ENCODE assay signal across 8 mouse cellular contexts in the genomic region with DNA sequence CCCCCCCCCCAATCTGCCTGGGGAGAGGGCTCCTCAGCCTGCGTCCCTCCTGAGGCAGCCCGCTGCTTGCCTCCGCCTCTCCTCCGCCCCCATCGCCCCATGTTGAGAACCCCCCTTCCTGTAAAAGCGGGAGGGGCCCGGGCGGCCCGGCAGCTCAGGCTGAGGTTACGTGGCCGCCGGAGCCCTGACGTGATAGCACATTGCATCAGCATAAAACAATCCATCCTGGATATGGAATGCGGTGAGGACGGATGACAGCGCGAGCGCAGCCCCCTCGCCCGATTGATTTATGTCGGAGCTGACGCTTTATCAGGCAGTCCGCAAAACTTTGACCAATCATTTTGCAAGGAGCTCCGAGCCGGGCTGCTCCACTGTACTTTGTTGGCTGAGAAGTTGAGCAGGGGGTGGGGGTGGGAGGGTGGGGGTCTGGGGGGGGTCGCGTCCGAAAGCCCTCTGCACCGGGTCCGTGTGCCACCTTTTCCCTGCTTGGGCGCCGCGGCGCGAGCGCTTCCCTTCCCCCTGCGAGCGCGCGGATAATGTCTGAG. TPM values are rescaled to one million over a fixed set of nuclear protein-coding genes. Genes with fewer than 3 reads are reported as not detected.
DNase-seq lines count a peak whose midpoint lies in the region; ATAC-seq and TF ChIP-seq lines count a peak whose summit lies in the region.

A gene (plus strand): TSS at position 462 of the 545 bp plus-strand sequence.

- peak within 1 kb of the TSS; percentile 62 for H3K27ac ChIP-seq in intestine, embryonic 15.5 days
- no peak within 1 kb of the TSS for H3K27ac ChIP-seq in midbrain, postnatal 0 days (ENCODE audit: low read depth, low read length)

- H3K4me2 ChIP-seq in intestine, embryonic 15.5 days (replicated peaks), result peak within 1 kb of the TSS; percentile 71
- peak within 1 kb of the TSS; percentile 4; the same call in 1 of the 2 replicates for H3K4me2 ChIP-seq in midbrain, postnatal 0 days (ENCODE audit: low read depth, low read length, poor library complexity, severe bottlenecking)

- peak within 1 kb of the TSS; percentile 40 for H3K4me3 ChIP-seq in intestine, embryonic 15.5 days (replicated peaks)
- no peak within 1 kb of the TSS for H3K4me3 ChIP-seq in midbrain, postnatal 0 days (ENCODE audit: low read depth, low read length)

- H3K36me3 ChIP-seq in intestine, embryonic 15.5 days, result no peaks in the 10 kb centered on the region
- no peaks in the 10 kb centered on the region for H3K36me3 ChIP-seq in midbrain, postnatal 0 days (ENCODE audit: insufficient read depth, low read length)

- no peaks in the 10 kb centered on the region for H3K9me3 ChIP-seq in intestine, embryonic 15.5 days
- H3K9me3 ChIP-seq in midbrain, postnatal 0 days (ENCODE audit: low read length), result no peaks in the 10 kb centered on the region

- peak; percentile 88 for DNase-seq in heart, adult 11 months
- no peak for DNase-seq in heart, postnatal 4 days
- DNase-seq in adrenal gland, adult (ENCODE audit: inconsistent age in 2 of 2, low spot score in 1 of 2), result peak; percentile 97
- DNase-seq in midbrain, postnatal 0 days (ENCODE audit: low spot score), result no peak
- DNase-seq in thymus, postnatal 25 days, result no peak
- no peak for DNase-seq in gastrocnemius, postnatal 10 days
- no peak for DNase-seq in layer of hippocampus, adult 9-11 months

- peaks cover 94% of the 10 kb centered on the region for H3K27me3 ChIP-seq in intestine, embryonic 15.5 days (replicated peaks)
- peaks cover 97% of the 10 kb centered on the region for H3K27me3 ChIP-seq in midbrain, postnatal 0 days (ENCODE audit: insufficient read depth, low read length)

- no peak for TF ChIP-seq CTCF in midbrain, postnatal 0 days (IDR thresholded peaks at IDR 0.05)

- H3K4me1 ChIP-seq in intestine, embryonic 15.5 days (replicated peaks), result peaks cover 22% of the 10 kb centered on the region
- no peaks in the 10 kb centered on the region for H3K4me1 ChIP-seq in midbrain, postnatal 0 days (ENCODE audit: insufficient read depth, low read length)

- WGBS in intestine, embryonic 15.5 days, result under 1% methylated on average over 37 of the region's 40 CpGs
- WGBS in midbrain, postnatal 0 days, result under 1% methylated on average over 35 of the region's 40 CpGs

- peak within 1 kb of the TSS; percentile 37; the same call in 1 of the 2 replicates for H3K9ac ChIP-seq in intestine, embryonic 15.5 days
- H3K9ac ChIP-seq in midbrain, postnatal 0 days (replicated peaks; ENCODE audit: low read length, poor library complexity, severe bottlenecking), result no peak within 1 kb of the TSS

- ATAC-seq in intestine, embryonic 15.5 days, result peak; percentile 46
- no peak for ATAC-seq in midbrain, postnatal 0 days (ENCODE audit: low FRiP score)

RNA-seq across cellular contexts. Expression of the gene that starts here (rescaled TPM):
- not detected for total RNA-seq in heart, postnatal 4 days (2021)
- polyA plus RNA-seq in intestine, embryonic 15.5 days (2015; fragmentation: Nextera tagmentation; extraction: Ambion mirVana), result 1.2 and 1.3 TPM in 2 replicates
- total RNA-seq in midbrain, postnatal 0 days (2014; rRNA removed), result not detected in 2 replicates
- not detected in 2 replicates for polyA plus RNA-seq in midbrain, postnatal 0 days (2015; fragmentation: Nextera tagmentation; extraction: Ambion mirVana)
- total RNA-seq in gastrocnemius, postnatal 10 days (2021), result under 1 TPM; 0.63 to 0.79 TPM

Comparison
In these comparisons a context has a peak if more than half of its experiments do, and no peak if none do; other contexts are left out.
1. DNase-seq: peak in heart, adult 11 months (single experiment) and adrenal gland, adult (2 of 2); none in heart, postnatal 4 days (single experiment), midbrain, postnatal 0 days (single experiment), thymus, postnatal 25 days (single experiment), gastrocnemius, postnatal 10 days (single experiment) and layer of hippocampus, adult 9-11 months (single experiment).